Mouse (Mus musculus): ENCODE measurements at regions not wholly inside any gene's neighbourhood (a gene's known extent, or its start where the extent isn't known, plus 50 kb on each side); places are given as distances from the start of the nearest gene placed in this dataset.

DNA sequence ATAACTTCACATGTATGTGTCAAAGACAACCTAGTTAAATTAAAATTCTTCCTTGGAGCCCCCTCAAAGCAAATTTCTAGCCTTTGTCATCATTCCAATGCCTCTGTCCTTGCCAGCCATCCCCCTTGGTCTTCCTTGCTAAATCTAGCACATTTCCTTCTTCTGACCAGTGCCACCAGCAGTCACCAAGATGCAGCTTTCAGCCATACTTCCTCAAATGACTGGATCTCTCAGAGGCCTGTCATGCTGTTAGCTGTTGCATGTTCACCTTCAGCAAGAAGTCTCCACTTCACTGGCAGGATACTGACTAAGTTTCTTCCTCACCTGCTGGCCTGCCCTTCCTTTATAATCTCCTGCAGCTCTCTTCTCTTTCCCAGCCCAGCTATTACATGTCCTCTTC is 261.3 kb downstream of the Pik3r1 start:
- Histone ChIP-seq H3K36me3 (ENCODE audit: control insufficient read depth, insufficient read depth, low read length, poor library complexity, severe bottlenecking) (no peaks in the 10 kb centered on the region), H3K27me3 (ENCODE audit: control insufficient read depth, insufficient read depth, low read length, poor library complexity, severe bottlenecking) (no peaks in the 10 kb centered on the region)
- DNase-seq (ENCODE audit: low read depth, low spot score) = no peak

GRCm38 (mm10) chr13:101505054-101505453 is 263.0 kb downstream of the Pik3r1 start:
- H3K27me3 ChIP-seq (ENCODE audit: control insufficient read depth, insufficient read depth, low read length, poor library complexity, severe bottlenecking) = no peaks in the 10 kb centered on the region
- no peak for DNase-seq (ENCODE audit: low read depth, low spot score)
- no peaks in the 10 kb centered on the region for H3K36me3 ChIP-seq (ENCODE audit: control insufficient read depth, insufficient read depth, low read length, poor library complexity, severe bottlenecking)

- no peak for DNase-seq (ENCODE audit: low read depth, low spot score)
- H3K36me3 ChIP-seq (ENCODE audit: control insufficient read depth, insufficient read depth, low read length, poor library complexity, severe bottlenecking) = no peaks in the 10 kb centered on the region
- no peaks in the 10 kb centered on the region for H3K27me3 ChIP-seq (ENCODE audit: control insufficient read depth, insufficient read depth, low read length, poor library complexity, severe bottlenecking)
These were observed 263.8 kb downstream of the Pik3r1 start for GRCm38 (mm10) chr13:101504241-101504640.

DNA sequence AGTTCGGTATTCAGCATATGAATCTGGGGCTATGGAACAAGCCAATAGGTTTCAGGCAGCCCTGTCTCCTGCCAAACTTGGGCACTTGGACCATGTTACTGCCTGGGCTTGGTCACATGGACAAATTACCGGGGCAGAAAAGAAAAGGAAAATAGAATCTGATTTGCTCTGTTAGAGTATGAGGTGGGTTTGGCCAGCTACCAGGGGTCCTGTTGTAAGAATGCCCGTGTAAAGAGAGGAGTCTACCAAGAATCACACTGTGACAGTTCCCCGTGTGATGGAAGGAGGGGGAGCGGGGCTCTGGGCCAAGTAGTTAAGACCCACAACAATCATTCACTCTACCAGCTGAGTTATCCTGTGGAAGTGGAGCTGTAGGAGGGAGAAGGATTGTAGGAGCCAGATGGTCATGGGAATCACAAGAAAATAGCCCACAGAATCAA is 266.2 kb downstream of the Pik3r1 start:
- no peak for DNase-seq (ENCODE audit: low read depth, low spot score)
- no peaks in the 10 kb centered on the region for H3K27me3 ChIP-seq (ENCODE audit: control insufficient read depth, insufficient read depth, low read length, poor library complexity, severe bottlenecking)
- H3K36me3 ChIP-seq (ENCODE audit: control insufficient read depth, insufficient read depth, low read length, poor library complexity, severe bottlenecking) = no peaks in the 10 kb centered on the region

- no peaks in the 10 kb centered on the region for H3K27me3 ChIP-seq (ENCODE audit: control insufficient read depth, insufficient read depth, low read length, poor library complexity, severe bottlenecking)
- H3K36me3 ChIP-seq (ENCODE audit: control insufficient read depth, insufficient read depth, low read length, poor library complexity, severe bottlenecking) = no peaks in the 10 kb centered on the region
- no peak for DNase-seq (ENCODE audit: low read depth, low spot score)
These were observed 267.0 kb downstream of the Pik3r1 start for GRCm38 (mm10) chr13:101501061-101501460.

- no peak for DNase-seq (ENCODE audit: low read depth, low spot score)
- Histone ChIP-seq H3K36me3 (ENCODE audit: control insufficient read depth, insufficient read depth, low read length, poor library complexity, severe bottlenecking) (no peaks in the 10 kb centered on the region), H3K27me3 (ENCODE audit: control insufficient read depth, insufficient read depth, low read length, poor library complexity, severe bottlenecking) (no peaks in the 10 kb centered on the region)
These were observed 276.2 kb downstream of the Pik3r1 start for GRCm38 (mm10) chr13:101491835-101492234.

- no peak for DNase-seq (ENCODE audit: low read depth, low spot score)
- H3K36me3 ChIP-seq (ENCODE audit: control insufficient read depth, insufficient read depth, low read length, poor library complexity, severe bottlenecking) = no peaks in the 10 kb centered on the region
These were observed 277.1 kb downstream of the Pik3r1 start for GRCm38 (mm10) chr13:101490961-101491360.

GRCm38 (mm10) chr13:101487621-101488020 is 280.4 kb downstream of the Pik3r1 start:
- no peaks in the 10 kb centered on the region for H3K27me3 ChIP-seq (ENCODE audit: control insufficient read depth, insufficient read depth, low read length, poor library complexity, severe bottlenecking)
- no peak for DNase-seq (ENCODE audit: low read depth, low spot score)
- H3K36me3 ChIP-seq (ENCODE audit: control insufficient read depth, insufficient read depth, low read length, poor library complexity, severe bottlenecking) = no peaks in the 10 kb centered on the region

More at GRCm38 (mm10) chr13:101490961-101491360, 277.1 kb downstream of the Pik3r1 start:
- no peaks in the 10 kb centered on the region for H3K27me3 ChIP-seq (ENCODE audit: control insufficient read depth, insufficient read depth, low read length, poor library complexity, severe bottlenecking)

DNA sequence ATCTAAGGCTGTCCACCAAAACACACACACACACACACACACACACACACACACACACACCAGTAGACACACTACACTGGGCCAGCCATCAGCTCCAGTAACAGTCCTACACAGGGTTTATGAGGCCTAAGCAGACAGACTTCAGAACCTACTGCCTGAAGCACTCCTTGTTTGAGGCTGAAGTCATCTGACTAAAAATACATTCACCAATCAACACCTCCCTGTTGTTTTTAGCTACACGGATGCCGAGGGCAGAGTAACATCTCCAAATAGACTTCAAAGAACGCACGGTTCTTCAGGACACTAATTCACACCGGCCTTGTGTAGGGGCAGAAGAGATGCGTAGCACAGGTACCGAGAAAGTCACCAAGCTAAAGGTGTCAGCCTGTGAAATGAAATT is 282.2 kb downstream of the Pik3r1 start:
- Histone ChIP-seq H3K27me3 (ENCODE audit: control insufficient read depth, insufficient read depth, low read length, poor library complexity, severe bottlenecking) (no peaks in the 10 kb centered on the region), H3K36me3 (ENCODE audit: control insufficient read depth, insufficient read depth, low read length, poor library complexity, severe bottlenecking) (no peaks in the 10 kb centered on the region)
- no peak for DNase-seq (ENCODE audit: low read depth, low spot score)

- H3K36me3 ChIP-seq (ENCODE audit: control insufficient read depth, insufficient read depth, low read length, poor library complexity, severe bottlenecking) = no peaks in the 10 kb centered on the region
- no peak for DNase-seq (ENCODE audit: low read depth, low spot score)
These were observed 284.2 kb downstream of the Pik3r1 start for GRCm38 (mm10) chr13:101483816-101484215.

DNA sequence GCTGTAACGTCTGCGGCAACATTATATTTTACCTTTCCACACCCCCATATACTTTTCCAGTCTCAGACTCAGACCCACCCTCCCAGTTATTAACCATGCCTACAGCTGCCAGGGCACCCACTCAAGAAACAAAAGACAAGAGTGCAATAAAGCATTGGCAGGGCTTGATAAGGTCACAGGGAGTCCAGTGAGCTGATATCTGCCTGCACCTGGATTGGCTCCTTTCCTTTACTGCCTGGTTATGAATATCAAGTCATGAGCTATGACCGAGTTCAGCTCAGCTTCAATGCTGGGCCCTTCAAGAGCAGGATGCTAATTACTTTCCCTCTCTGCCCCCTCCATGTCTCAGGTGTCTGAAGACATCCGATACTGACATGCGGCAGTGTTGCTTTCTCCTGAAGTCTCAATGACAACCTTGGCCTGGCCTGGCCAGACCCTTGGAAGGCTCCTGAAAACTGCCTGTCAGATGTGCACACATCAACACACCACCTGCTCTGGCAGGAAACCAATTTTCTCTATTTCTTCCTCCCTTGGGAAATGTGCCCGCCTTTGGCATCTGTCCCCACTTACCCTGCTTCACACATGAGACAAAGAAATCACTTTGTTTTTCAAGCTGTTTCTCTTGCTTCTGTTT is 286.3 kb downstream of the Pik3r1 start:
- DNase-seq (ENCODE audit: low read depth, low spot score) = peak; percentile 2
- H3K36me3 ChIP-seq (ENCODE audit: control insufficient read depth, insufficient read depth, low read length, poor library complexity, severe bottlenecking) = no peaks in the 10 kb centered on the region
- H3K27me3 ChIP-seq (ENCODE audit: control insufficient read depth, insufficient read depth, low read length, poor library complexity, severe bottlenecking) = no peaks in the 10 kb centered on the region

More at GRCm38 (mm10) chr13:101483816-101484215, 284.2 kb downstream of the Pik3r1 start:
- no peaks in the 10 kb centered on the region for H3K27me3 ChIP-seq (ENCODE audit: control insufficient read depth, insufficient read depth, low read length, poor library complexity, severe bottlenecking)

DNA sequence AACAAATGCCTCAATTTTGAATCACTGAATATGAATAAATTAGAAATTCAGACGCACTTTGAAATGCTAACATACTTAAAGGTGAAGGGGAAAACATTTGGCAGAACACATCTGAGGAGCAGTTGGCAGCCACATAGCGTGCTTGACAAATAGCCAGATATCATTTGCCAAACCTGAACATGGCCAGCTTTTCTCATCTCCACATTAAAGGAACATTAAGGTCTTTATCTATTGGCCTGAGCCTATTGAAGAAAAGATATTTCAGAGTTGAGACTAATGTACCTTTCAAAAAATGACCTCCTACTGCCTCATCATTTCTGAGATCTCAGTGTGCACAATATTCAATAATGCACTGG is 288.7 kb downstream of the Pik3r1 start:
- no peak for DNase-seq (ENCODE audit: low read depth, low spot score)
- no peaks in the 10 kb centered on the region for H3K27me3 ChIP-seq (ENCODE audit: control insufficient read depth, insufficient read depth, low read length, poor library complexity, severe bottlenecking)
- H3K36me3 ChIP-seq (ENCODE audit: control insufficient read depth, insufficient read depth, low read length, poor library complexity, severe bottlenecking) = no peaks in the 10 kb centered on the region

GRCm38 (mm10) chr13:101478608-101479296 is 289.3 kb downstream of the Pik3r1 start:
- H3K36me3 ChIP-seq (ENCODE audit: control insufficient read depth, insufficient read depth, low read length, poor library complexity, severe bottlenecking) = no peaks in the 10 kb centered on the region
- H3K27me3 ChIP-seq (ENCODE audit: control insufficient read depth, insufficient read depth, low read length, poor library complexity, severe bottlenecking) = no peaks in the 10 kb centered on the region
- no peak for DNase-seq (ENCODE audit: low read depth, low spot score)

DNA sequence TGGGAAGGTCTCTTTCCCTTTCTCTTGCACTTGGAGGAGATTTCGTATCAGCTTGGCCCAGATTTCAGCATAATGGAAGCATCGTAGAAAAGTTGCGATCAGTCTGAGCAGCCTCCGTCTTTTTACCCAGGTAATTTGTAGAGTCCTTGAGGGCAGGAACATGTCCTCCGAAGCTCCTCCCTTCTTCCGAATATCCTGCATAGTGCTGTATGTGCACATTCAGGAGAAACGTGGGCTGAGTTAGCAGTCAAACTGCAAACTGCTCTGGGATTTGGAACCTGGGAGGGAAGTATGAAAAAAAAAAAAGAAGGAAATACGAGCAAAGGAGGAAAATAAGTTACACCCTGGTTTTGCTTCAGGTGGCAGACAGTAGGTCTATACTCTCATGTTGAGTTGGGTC is 294.7 kb downstream of the Pik3r1 start:
- no peak for DNase-seq (ENCODE audit: low read depth, low spot score)
- Histone ChIP-seq H3K27me3 (ENCODE audit: control insufficient read depth, insufficient read depth, low read length, poor library complexity, severe bottlenecking) (no peaks in the 10 kb centered on the region), H3K36me3 (ENCODE audit: control insufficient read depth, insufficient read depth, low read length, poor library complexity, severe bottlenecking) (no peaks in the 10 kb centered on the region)

- H3K27me3 ChIP-seq (ENCODE audit: control insufficient read depth, insufficient read depth, low read length, poor library complexity, severe bottlenecking) = no peaks in the 10 kb centered on the region
- no peaks in the 10 kb centered on the region for H3K36me3 ChIP-seq (ENCODE audit: control insufficient read depth, insufficient read depth, low read length, poor library complexity, severe bottlenecking)
- no peak for DNase-seq (ENCODE audit: low read depth, low spot score)
These were observed 297.3 kb downstream of the Pik3r1 start for GRCm38 (mm10) chr13:101470560-101471247.
